Mouse (Mus musculus) E14TG2a.4 (cell line): ENCODE results near the gene Pacrg.

Experiments used
- H3K27me3 ChIP-seq: 2 replicates; pipeline ENCODE4 v1.6.1; 2014; ENCODE audit warnings: low read length, control low read depth; ENCODE audit not compliant: insufficient read depth
- H3K36me3 ChIP-seq: 2 replicates; pipeline ENCODE4 v1.6.1; 2014; ENCODE audit warnings: low read length, control low read depth; ENCODE audit not compliant: insufficient read depth
- H3K4me1 ChIP-seq: replicated peaks from 2 replicates; pipeline ENCODE4 v1.6.1; 2014; ENCODE audit warnings: low read depth, low read length, control low read depth
- H3K4me3 ChIP-seq: replicated peaks from 2 replicates; pipeline ENCODE4 v1.5.1; 2014; ENCODE audit warnings: mild to moderate bottlenecking, low read length
- H3K9me3 ChIP-seq: 2 replicates; pipeline ENCODE4 v1.6.1; 2014; ENCODE audit warnings: low read length, control low read depth
- CTCF ChIP-seq: conservative IDR thresholded peaks from 2 replicates; pipeline ENCODE4 v1.5.1; 2014; ENCODE audit warnings: low read length
- NANOG ChIP-seq: IDR thresholded peaks from 2 replicates; pipeline ENCODE4 v1.6.1; 2014; ENCODE audit warnings: borderline replicate concordance, low read length, mixed read lengths
- POU5F1 ChIP-seq: IDR thresholded peaks from 2 replicates; pipeline ENCODE4 v1.6.1; 2014; ENCODE audit warnings: low read length, borderline replicate concordance

Pacrg gene

GRCm38 (mm10) chr17:10643604-10644003 is 196.5 kb downstream of the Pacrg start:
- Histone ChIP-seq H3K4me3 (no peak overlapping the region), H3K4me1 (no peaks in the 10 kb centered on the region), H3K36me3 (no peaks in the 10 kb centered on the region), H3K9me3 (peaks cover 19% of the 10 kb centered on the region), H3K27me3 (no peaks in the 10 kb centered on the region)
- TF ChIP-seq POU5F1 = no peak
- no peak for TF ChIP-seq NANOG
- no peak for TF ChIP-seq CTCF

GRCm38 (mm10) chr17:10639816-10640215 is 200.3 kb downstream of the Pacrg start:
- H3K36me3 ChIP-seq = no peaks in the 10 kb centered on the region
- H3K4me1 ChIP-seq = no peaks in the 10 kb centered on the region
- H3K27me3 ChIP-seq = no peaks in the 10 kb centered on the region
- no peaks in the 10 kb centered on the region for H3K9me3 ChIP-seq
- TF ChIP-seq CTCF (no peak), NANOG (no peak), POU5F1 (no peak)
- no peak overlapping the region for H3K4me3 ChIP-seq

- Histone ChIP-seq H3K4me3 (no peak overlapping the region), H3K4me1 (peaks cover 12% of the 10 kb centered on the region), H3K36me3 (no peaks in the 10 kb centered on the region), H3K9me3 (no peaks in the 10 kb centered on the region), H3K27me3 (no peaks in the 10 kb centered on the region)
- TF ChIP-seq CTCF (no peak), NANOG (no peak), POU5F1 (no peak)
These were observed 204.1 kb downstream of the Pacrg start for GRCm38 (mm10) chr17:10635955-10636470.

GRCm38 (mm10) chr17:10635470-10635869 is 204.6 kb downstream of the Pacrg start:
- H3K9me3 ChIP-seq = no peaks in the 10 kb centered on the region
- no peaks in the 10 kb centered on the region for H3K36me3 ChIP-seq
- TF ChIP-seq POU5F1 (no peak), NANOG (no peak), CTCF (no peak)
- H3K27me3 ChIP-seq = no peaks in the 10 kb centered on the region
- peaks cover 18% of the 10 kb centered on the region for H3K4me1 ChIP-seq
- H3K4me3 ChIP-seq = no peak overlapping the region

- TF ChIP-seq POU5F1 (no peak), CTCF (no peak), NANOG (no peak)
- H3K36me3 ChIP-seq = no peaks in the 10 kb centered on the region
- H3K9me3 ChIP-seq = no peaks in the 10 kb centered on the region
- H3K27me3 ChIP-seq = no peaks in the 10 kb centered on the region
- no peak overlapping the region for H3K4me3 ChIP-seq
- H3K4me1 ChIP-seq = peaks cover 22% of the 10 kb centered on the region
These were observed 205.1 kb downstream of the Pacrg start for GRCm38 (mm10) chr17:10635046-10635445.

- Histone ChIP-seq H3K36me3 (no peaks in the 10 kb centered on the region), H3K4me1 (peaks cover 24% of the 10 kb centered on the region), H3K9me3 (no peaks in the 10 kb centered on the region), H3K4me3 (no peak overlapping the region), H3K27me3 (no peaks in the 10 kb centered on the region)
- no peak for TF ChIP-seq POU5F1
- no peak for TF ChIP-seq NANOG
- TF ChIP-seq CTCF = no peak
These were observed 206.3 kb downstream of the Pacrg start for GRCm38 (mm10) chr17:10633769-10634168.

GRCm38 (mm10) chr17:10628240-10628639 is 211.9 kb downstream of the Pacrg start:
- peaks cover 39% of the 10 kb centered on the region for H3K4me1 ChIP-seq
- no peak for TF ChIP-seq NANOG
- TF ChIP-seq CTCF = no peak
- no peak for TF ChIP-seq POU5F1
- H3K36me3 ChIP-seq = no peaks in the 10 kb centered on the region
- no peak overlapping the region for H3K4me3 ChIP-seq
- H3K9me3 ChIP-seq = no peaks in the 10 kb centered on the region
- 0 out of 2 replicates have a peak, but pooled peaks cover 3% of the 10 kb centered on the region for H3K27me3 ChIP-seq

- TF ChIP-seq NANOG (no peak), POU5F1 (no peak), CTCF (no peak)
- Histone ChIP-seq H3K9me3 (no peaks in the 10 kb centered on the region), H3K4me1 (peaks cover 39% of the 10 kb centered on the region), H3K4me3 (no peak overlapping the region), H3K27me3 (0 out of 2 replicates have a peak, but pooled peaks cover 3% of the 10 kb centered on the region), H3K36me3 (no peaks in the 10 kb centered on the region)
These were observed 212.6 kb downstream of the Pacrg start for GRCm38 (mm10) chr17:10627476-10627875.

GRCm38 (mm10) chr17:10626299-10627095 is 213.6 kb downstream of the Pacrg start:
- TF ChIP-seq POU5F1 (no peak), NANOG (peak; percentile 25; the same call in 1 of the 2 replicates)
- H3K4me1 ChIP-seq = peaks cover 30% of the 10 kb centered on the region
- no peak overlapping the region for H3K4me3 ChIP-seq
- H3K27me3 ChIP-seq = 0 out of 2 replicates have a peak, but pooled peaks cover 3% of the 10 kb centered on the region
- no peaks in the 10 kb centered on the region for H3K36me3 ChIP-seq
- no peaks in the 10 kb centered on the region for H3K9me3 ChIP-seq
